Mouse (Mus musculus): ENCODE measurements around the gene Il1rl1.

- no peak for TF ChIP-seq CTCF (IDR thresholded peaks at IDR 0.05; ENCODE audit: low read depth)
- TF ChIP-seq EP300 (IDR thresholded peaks at IDR 0.05; ENCODE audit: low read depth): no peak
These were observed 40.5 kb downstream of the Il1rl1 start for GRCm38 (mm10) chr1:40469900-40470299.
